Mouse (Mus musculus): ENCODE results near the gene Trpm1.
A peak's percentile ranks its signal among the peaks of the same experiment; 100 is the strongest.

Trpm1 gene

DNA sequence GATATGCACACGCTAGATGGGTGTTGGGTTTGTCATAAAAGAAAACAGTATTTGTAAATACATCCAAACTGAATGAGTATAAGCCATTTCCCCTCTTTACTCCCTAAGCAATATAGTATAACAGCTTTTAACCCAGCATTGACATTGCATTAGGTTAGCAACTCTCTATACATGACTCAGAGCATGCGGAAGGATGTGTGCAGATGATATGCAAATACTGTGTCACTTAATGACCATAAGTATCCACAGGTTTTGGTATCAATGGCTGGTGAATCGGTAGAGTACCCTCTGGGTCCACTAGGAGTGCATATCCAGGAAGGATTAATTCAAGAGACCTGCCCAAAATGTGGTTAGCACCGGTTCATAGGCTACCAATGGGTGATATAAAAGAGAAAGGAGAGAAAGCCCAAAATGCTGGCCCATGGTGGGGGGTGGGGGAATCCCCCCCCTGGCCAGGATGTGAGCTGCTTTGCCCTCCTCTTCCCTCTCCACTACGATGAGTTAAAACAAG lies 80.7 kb downstream of the Trpm1 start:
- peak; percentile 64 for DNase-seq (ENCODE audit: low read depth)

DNA sequence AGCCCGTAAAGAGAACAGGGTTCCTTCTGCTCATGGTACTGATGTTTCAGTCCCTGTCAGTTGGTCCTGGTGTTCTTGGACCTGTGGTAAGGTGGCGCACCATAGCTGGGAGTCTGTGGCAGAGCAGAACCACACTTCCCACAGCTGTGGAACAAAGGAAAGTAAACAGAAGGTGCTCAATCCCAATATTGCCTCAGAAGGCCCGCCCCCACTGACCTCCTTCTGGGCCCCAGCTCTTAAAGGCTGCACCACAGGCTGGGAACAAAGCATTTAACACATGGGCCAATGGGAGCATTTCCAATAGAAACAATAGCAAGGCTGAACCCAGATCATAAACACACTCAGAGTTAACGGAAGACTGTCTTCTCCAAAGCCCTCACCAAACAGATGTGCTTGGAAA lies 82.9 kb downstream of the Trpm1 start:
- DNase-seq (ENCODE audit: low read depth): no peak

DNA sequence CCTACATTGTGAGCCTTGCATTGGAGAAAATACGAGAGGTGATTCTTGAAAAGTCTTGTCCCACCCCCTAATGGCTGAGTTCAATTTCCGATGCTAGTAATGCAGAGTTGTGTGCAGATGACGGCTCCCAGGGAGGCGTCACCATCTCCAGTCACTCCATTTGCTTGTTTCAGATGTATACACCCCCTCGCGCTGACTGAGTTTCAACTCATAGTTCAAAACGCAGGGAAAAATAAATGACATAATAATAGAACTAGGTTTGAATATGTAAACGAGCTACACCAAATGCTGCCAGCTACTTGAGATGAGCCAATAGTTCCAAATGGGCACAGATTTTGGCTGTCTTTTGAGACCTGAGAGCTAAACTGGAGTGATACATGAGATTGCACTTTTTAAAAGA lies 84.1 kb downstream of the Trpm1 start:
- no peak for DNase-seq (ENCODE audit: low read depth)

DNA sequence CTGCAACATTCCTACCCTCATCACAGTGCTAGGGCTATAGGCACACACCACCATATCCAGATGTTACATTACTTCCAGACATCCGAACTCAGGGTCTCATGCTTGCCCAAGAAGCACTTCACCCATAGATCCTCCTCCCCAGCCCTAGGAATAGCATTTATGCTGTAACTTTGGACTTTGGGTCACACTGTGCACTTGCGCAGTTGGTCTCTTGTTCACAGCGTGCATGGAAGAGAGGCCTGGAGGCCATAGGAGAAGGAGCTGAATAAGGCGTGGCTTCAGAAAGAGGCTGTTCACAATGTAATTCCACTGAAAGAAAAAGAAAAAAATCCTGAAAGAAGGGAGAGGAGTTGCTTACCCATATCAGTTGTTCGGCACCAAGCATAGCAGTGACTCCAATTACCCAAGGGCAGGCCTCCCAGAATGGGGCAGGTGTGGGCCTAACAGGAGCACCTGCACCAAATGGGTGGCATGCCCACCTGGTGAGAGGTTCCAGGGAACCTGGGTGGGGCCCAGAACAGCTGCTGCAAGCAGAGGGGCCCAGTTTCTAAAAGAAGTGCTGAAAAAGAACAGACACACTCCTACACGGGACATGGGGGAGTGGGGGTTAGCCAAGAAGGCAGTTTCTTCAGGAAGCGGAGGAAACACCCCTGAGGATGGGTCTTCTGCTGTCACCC lies 84.9 kb downstream of the Trpm1 start:
- DNase-seq (ENCODE audit: low read depth): no peak

DNA sequence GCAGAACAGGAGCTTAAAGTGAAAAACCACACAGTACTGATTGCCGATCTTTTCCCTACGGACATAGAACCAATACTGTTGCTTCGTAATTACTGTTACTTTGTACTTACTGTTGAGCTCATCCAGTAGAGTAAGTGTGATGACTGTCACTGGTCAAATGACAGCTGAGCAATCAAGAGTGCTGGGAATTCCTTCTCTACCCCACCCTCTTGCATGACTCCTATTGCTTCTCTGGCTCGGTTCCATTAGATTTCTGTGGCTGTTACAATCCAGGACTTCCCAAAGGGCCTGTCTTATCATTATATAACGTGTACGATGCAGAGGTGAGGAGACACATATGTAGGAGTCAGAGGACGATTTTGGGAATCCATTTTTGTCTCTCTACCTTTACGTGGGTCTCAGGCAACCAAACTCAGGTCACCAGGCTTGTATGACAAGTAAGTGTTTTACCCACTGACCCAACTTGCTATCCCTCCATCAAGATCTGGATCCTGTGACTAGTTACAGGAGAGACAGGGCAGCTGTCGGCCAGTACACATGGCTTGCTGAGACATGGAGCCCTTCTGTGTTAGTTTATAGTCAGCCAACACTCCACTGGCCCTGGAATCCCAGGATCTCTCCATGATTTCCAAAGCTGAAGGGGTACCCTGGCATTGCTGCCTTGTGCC lies 85.6 kb downstream of the Trpm1 start:
- no peak for DNase-seq (ENCODE audit: low read depth)

DNA sequence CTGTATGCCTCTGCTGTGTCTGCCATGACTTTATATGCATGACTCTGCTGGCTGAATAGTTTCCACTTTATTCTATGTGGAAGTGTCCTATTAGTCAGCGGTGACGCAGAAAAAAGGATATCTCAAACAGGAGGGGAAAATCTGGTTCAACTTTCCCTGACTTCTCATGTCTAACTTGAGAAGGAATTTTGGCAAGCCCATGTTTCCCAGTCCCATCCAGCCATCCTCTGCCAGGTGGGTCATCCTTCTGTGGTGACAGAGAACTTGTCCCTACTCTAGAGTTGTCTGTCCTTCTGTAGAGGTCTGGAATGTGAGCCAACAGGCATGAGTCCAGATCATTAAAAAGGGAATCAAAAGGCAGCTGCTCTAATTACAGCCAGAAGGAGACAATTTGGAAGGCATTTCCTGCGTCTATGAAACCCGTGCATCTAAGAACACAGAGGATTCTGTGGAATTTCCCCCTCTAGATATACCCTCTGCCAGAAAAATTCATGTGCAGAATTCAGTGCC lies 86.2 kb downstream of the Trpm1 start:
- DNase-seq (ENCODE audit: low read depth): no peak

DNA sequence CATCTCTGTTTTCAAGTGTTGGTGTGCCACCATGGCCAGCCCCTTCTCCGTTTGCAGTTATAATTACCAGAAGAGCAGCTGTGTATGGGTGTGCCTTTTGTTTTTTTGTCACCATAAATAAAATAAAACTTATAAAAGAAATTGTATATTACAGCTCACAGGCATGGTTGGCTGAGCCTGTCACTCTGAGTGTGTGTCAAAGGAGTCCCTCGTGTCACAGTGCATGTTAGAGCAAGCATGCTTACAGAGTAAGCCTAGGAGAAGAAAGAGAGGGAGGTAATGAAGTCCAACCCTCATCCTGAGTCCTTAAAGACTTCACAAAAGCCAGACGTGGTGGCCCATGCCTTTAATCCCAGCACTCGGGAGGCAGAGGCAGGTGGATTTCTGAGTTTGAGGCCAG lies 88.8 kb downstream of the Trpm1 start:
- DNase-seq (ENCODE audit: low read depth): no peak

DNA sequence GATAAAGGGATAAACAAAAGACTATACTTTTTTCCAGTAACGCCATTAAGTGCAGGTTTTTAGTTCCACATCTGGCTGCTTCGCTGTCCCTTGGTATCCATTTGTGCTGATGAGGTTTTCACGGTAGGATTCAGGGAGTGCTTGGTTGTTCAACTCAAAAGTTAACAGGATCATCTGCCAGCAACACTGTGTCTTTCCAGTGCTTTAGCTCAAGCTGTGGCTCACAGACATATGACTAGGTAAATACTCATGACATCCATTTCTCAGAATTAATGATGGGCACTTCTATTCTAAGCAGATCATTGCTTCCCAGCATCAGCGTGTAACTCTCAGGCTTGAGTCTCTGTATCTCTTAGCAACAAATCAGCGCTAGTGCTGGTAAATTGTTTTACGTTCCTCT lies 90.7 kb downstream of the Trpm1 start:
- no peak for DNase-seq (ENCODE audit: low read depth)

DNA sequence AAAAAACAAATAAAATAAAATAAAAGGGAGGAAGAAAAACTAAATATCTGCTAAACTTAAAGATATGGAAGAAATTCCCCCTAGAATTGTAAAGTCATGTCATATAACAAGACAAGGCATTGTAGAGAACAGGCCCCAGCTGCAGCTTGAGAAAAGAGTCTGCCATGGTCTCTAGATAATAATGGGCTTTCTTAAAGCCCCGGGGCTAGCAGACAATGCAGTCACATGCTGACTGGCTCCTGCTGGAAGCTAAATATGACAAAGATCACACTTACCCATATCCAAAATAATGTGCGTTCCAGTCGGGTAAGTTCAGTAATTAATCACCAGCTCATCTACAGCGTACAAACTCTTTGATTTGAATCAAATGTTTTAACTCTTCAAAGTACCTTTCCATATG lies 93.1 kb downstream of the Trpm1 start:
- no peak for DNase-seq (ENCODE audit: low read depth)

DNA sequence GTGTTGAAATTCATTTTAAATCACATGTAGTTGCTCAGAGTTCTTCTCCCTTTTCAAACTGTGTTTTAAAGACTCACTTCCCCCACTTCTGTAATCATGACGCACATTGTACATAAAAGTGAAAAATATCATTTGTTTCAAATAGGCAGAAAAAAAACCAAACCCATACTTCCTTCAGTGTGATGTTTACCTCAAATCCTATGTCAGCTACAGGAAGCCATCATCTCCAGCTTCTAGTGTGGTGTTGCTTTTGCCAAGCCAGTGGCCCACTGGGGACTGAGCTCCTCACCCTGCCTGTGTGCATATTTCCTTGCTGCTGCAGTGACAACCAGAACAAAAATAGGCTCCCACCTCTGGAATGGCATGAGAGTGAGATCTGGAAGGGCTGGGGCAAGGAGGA lies 94.7 kb downstream of the Trpm1 start:
- peak; percentile 43 for DNase-seq (ENCODE audit: low read depth)

DNA sequence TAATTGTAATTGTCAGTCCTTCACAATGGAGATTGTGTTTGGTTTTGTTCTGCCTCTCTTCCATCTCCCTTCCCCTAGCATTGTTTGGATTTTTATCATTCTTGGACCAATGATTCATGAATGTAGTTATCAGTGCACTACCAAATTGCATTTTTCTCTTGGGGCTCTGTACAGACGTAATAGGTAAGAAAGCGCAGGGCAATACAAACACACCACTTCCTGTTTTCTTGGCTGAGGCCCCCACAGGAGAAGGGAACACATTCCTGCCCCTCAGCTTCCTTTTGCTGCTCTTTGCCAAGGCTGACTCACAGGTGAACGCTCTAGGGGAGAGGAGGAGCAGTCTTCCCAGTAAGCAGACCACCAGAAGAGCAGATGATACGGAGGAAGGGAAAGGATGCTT lies 96.1 kb downstream of the Trpm1 start:
- no peak for DNase-seq (ENCODE audit: low read depth)

DNA sequence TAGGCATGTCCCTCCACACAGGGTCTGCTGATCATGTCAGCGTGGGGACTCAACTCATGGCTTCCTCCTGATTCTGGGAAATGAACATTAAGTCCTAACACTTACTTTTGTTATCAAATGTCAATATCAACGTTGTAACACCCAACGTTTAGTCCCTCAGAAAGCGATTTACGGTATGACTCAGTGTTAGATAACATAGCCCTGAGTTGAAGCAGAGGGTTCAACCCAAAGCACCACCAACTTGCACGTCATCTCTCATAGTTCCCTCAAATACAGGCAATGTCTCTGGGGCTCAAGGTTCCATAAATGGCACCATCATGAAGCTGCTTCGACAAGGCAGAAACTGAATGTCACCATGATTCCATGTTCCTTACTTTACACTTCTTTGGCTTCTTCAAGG lies 96.8 kb downstream of the Trpm1 start:
- DNase-seq (ENCODE audit: low read depth): peak; percentile 69

DNA sequence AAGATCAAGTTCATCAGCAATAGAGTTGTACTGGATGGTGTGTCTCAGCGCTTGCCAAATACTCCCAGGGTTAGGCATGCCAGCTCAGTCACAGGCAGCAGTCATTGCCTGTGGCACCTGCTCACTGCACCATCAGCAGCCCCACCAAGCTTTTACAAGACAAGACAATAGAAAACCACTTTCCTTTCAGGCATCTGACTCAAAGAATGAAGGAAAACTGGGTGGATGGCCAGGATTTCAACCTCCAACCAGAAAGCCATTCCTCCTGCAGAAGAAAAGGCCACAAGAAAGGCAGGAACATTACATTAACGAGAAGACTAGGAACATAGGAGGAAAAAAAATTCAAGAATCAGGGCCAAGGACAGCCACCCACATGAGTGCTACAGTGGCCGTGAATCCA lies 100.1 kb downstream of the Trpm1 start:
- no peak for DNase-seq (ENCODE audit: low read depth)

DNA sequence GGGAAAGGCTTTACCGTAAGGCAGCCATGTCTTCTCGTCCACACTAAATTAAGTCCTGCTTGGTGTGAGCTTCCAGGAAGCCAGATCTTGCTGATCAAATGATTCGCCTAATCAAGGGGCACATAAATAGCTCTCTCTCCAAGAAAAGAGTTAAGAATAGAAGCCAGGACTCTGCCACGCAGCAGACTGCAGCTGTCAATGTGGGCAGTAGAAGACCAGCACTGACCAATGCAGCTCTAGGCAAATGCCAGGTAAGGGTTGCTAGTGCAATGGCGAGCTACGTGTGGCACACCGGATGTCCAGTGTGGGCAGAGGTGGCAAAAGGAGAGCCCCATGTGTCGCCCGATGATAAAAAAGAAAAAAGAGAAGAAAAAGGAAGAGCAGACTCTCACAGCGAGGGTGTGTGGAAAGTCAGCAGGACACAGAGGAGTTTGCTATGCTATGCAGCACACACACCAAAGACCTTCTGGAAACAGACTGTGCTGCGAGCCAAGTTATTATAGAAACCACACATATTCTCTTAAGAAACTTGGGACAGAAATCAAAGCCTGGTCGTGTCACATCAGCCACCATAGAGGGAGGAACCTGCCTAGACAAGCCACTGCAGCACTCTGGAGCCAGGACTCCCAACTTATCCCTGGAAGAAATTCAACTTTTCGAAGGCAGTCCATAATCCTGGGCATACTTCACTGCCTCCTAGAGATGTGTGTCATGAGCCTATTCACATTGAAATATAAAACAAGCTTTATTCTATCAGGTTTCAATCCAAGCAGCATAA lies 112.1 kb downstream of the Trpm1 start:
- no peak for DNase-seq (ENCODE audit: low read depth)

DNA sequence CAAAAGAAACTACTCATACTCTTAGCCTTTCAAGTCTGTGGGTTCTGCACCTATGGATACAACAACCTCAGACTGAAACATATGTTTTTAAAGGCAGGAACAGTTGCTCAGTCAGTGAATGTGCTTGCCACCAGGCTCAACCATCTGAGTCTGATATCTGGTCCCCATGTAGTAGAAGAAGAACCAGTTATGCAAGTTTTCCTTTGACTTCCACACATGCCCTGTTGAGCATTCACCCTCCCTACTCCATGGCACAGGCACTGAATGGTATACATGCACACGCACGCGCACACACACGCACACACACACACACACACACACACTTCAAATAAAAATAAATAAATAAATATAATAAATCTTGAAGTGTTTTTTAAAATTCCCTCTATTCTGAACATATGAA lies 113.0 kb downstream of the Trpm1 start:
- no peak for DNase-seq (ENCODE audit: low read depth)

DNA sequence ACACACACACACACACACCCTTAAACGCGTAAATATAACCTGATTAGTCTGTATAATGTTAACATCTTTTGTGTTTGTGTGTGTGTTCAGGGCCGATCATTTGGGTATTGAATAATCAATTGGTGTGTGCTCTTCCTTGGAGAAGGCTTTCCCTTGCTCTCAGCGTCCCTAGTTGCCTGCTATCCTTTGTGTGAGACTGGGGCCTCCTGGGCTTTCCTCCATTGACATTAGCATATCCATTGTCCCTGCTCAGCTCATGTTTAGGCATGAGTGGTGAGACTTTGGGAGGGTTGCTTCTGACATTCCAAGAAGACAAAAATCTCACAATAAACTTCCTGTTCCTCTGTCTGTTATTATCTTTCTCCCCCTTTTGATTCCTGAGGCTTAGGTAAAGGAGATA lies 118.3 kb downstream of the Trpm1 start:
- DNase-seq (ENCODE audit: low read depth): no peak

DNA sequence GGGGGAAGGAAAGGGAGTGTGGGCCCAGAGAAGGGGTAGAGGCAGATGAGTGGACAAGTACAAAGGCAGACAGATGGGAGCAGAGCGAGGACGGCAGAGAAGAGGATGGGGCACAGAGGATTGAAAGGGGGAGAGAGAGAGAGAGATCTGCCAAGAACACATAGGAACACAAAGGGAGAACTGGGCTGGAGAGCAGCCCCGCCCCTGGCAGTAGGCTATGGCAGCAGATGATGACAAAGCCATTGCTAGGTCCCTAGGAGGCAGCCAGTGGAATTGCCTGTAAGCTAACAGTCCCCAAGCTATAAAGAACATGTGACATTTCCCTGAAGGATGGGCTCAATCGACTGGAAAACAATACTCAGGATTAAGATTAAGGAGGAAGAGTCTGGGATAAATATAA lies 121.9 kb downstream of the Trpm1 start:
- no peak for DNase-seq (ENCODE audit: low read depth)

DNA sequence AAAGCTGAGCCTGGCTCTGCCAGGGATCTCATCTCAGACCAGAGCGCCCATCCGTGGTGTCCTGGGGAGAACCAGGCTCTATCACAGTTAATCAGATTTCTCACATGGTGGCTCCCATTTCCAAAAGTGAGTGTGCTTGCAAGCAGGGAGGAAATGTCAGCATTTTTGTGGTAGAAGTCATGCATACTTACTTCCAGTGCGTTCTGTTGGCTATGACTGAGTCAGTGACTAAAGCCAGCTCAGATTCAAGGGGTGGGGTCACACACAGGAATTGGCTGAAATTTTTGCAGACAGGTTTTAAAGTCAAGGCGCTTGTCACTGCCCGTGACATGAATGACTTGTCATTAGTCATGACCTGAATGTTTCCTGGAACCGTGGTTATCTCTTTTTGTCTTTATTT lies 123.3 kb downstream of the Trpm1 start:
- DNase-seq (ENCODE audit: low read depth): no peak

DNA sequence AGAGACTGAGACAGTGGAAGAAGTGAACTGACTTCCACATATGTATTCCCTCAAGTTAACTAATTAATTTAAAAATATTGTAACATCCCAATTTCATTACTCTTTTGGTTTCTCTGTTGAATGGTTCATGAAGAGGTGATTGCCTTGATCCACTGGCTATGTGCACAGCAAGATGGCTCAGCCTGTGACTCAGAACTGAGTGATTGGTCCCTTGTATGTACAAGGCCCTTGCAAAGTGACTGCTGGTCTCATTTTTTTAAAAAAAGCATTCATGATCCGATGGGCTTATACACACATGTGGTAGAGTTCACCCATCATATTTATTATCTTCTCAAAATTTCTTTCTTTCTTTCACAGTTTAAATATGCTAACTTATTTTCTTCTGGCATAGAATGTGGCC lies 124.9 kb downstream of the Trpm1 start:
- DNase-seq (ENCODE audit: low read depth): no peak

DNA sequence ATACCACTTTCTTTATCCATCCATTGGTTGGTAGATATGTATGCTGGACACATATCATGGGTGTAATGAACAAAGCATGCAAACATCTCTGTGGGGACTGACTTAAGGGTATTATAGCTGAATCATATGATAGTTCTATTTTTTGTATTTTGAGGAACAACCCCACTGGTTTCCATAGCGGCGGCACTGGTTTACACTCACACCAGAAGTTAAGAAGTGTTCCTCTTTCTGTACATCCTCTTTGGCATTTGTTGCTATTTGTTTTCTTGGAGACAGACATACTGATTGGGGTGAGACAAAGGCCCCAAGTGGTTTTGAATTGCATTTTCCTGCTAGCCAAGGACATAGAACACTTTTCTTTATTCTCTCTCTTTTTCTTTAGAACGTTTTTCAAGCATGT lies 125.9 kb downstream of the Trpm1 start:
- no peak for DNase-seq (ENCODE audit: low read depth)

DNA sequence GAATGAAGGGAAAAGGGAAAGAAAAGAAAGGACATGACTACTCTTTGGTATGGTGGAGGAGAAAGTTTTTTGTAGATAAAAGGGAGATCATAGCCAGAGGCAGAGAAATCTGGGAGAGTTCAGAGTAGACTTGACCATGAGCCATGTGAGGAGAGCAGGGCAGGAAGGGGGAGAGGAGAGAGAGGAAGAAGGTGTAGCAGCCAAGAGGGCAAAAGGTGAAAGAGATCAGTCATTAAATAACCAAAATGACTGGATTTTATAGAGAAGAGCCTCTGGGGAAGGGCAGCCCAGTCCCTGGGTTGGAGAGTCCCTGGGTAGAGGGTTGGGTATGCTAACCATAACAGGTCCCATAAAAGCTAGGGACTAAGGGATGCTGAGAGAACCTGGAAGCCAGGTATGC lies 132.9 kb downstream of the Trpm1 start:
- DNase-seq (ENCODE audit: low read depth): peak; percentile 9

DNA sequence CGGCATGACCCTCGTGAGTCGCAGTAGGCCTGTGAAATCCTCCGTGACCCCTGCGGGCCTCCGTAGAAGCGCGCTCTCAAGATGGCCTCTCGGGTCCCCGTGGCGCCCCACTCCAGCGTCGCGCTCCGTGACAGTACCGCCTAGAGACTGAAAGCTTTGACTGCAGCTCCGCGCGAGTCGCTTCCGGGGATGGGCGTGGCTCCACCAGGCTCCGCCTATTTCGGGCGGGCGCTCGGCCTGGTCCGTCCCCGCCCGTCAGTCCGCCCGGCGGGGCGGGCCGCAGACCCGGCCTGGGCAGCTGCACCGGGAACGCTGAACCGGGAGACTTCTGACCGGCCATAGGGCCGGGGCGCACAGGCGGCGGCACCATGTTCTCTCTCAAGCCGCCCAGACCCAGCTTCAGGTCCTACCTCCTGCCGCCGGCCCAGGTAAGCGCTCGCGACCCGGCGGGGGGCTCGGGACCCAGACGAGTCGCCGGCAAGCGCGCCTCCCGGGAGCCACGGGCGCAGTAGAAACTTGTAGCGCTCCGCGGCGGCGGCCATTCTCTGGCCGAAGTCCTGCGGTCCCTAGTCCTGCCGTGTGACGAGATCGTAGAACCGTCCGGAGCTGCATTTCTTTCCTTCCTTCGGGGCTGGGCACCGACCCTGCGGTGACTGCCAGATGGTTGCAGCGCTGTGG lies 133.9 kb downstream of the Trpm1 start, which contains the start of gene Mtmr10:
Gene Mtmr10, plus strand, starts transcription at position 240 of the 678 bp plus-strand sequence.
- peak; percentile 97 for DNase-seq (ENCODE audit: low read depth)
